Mouse (Mus musculus) right cerebral cortex, adult 18-20 months (tissue): ENCODE results near the gene Phpt1.
"Not testable (repeated sequence)": the region's sequence is repeated elsewhere in the genome, so short reads cannot be mapped to it uniquely, and the experiment has no call there.

Experiments used
- DNase-seq: peaks from one replicate; pipeline ENCODE4 v3.0.0; 2022; ENCODE audit warnings: mixed read lengths

The Phpt1 gene

DNA sequence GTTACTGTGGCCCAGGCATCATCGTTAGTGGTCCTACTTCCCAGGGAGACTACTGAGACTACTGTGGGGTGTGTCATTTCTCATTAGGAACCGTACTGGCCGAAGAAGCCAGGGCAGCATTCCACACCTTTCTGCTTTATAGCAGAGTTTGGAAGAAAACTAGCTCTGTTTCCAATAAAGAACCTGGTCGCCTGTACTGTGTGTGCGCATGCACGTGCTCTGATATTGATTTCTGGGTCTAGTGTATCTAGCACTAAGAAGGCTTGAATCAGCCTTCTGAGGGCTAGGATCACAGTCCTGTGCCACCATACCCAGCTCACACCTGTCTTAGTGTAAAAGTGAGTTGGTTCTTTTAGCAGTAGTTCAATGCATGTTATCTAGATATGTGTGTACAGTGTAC is 16.2 kb downstream of the Phpt1 start:
- no peak for DNase-seq

- no peak for DNase-seq
Observed at GRCm38 (mm10) chr2:25557964-25558360, 17.1 kb downstream of the Phpt1 start.

GRCm38 (mm10) chr2:25557221-25557963 is 17.6 kb downstream of the Phpt1 start, which contains the start of gene Edf1:
TSS of gene Edf1 (plus strand) at chr2:25557847.
- DNase-seq: peak; percentile 98

DNA sequence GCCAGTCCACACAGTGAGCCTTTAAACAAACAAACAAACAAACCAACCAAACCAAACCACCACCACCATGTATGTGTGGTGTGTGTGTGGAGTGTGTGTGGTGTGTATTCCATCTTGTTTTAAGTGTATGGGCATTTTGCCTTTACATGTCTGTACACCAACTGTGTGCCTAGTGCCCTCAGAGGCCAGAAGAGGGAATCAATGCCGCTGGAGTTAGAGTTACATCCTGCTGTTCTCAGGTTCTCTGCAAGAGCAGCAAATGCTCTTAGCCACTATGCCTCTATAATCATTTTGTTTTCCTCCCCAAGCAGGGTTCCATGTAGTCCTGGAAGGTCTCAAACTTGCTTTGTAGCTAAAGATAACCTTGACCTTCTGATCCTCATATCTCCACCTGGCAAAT is 18.7 kb downstream of the Phpt1 start:
- DNase-seq: no peak

DNA sequence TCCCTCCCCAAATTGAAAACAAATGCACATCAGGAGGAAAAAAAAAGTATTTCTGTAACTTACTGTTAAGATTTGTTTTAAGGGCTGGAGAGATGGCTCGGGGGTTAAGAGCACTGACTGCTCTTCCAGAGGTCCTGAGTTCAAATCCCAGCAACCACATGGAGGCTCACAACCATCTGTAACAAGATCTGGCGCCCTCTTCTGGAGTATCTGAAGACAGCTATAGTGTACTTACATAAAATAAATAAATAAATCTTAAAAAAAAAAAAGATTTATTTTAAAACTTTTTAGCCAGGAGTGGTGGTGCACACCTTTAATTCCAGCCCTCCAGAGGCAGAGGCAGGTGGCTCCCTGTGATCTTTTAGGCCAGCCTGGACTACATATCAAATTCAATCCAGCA is 19.5 kb downstream of the Phpt1 start:
- DNase-seq: not testable (repeated sequence)

GRCm38 (mm10) chr2:25553171-25553786 is 21.7 kb downstream of the Phpt1 start:
- DNase-seq: not testable (repeated sequence)

GRCm38 (mm10) chr2:25551186-25551585 is 23.8 kb downstream of the Phpt1 start:
- no peak for DNase-seq

DNA sequence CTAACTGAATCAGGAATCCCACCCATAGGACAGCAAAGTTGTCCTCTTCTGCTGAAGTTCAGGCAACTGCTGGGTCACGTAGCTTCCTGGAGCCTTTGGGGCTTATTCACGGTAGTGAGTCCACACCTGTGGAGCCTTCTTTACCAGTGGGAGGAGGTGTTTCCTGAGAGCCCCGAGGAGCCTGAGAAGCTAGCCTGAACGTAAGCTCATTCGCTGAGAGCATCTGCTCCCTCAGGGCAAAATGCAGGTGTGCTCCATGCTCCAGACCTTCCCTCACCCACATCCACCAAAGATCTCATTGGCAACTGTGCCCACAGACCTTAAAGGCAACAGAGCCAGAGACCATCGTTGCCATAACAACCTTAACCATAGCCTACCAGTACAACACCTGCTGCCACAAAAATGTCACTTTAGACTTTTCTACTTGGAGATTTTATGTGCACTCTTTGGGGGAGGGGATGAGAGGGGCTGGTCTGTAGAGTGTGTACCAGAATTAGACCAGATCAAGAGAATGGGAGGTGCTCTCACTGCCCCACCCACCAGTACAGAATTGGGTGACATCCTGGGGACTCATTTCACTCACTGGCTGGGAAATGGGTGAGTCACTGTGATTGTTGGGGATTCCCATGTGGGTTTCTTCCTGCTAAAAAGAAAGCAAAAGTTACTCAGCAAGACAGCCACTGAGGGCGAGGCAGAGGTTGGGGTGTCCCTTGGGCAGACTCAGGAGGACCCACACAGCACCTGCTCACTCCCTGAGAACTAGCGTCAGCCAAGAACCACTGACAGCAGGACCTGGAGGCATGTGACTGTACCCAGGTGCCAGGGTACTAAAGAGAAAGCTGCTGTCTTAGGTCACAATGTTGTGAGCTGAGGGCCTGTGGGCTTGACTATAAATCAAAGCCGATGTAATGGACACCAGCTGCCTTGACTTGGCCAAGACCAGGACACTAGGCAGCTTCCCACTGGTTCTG is 25.7 kb downstream of the Phpt1 start:
- no peak for DNase-seq

DNA sequence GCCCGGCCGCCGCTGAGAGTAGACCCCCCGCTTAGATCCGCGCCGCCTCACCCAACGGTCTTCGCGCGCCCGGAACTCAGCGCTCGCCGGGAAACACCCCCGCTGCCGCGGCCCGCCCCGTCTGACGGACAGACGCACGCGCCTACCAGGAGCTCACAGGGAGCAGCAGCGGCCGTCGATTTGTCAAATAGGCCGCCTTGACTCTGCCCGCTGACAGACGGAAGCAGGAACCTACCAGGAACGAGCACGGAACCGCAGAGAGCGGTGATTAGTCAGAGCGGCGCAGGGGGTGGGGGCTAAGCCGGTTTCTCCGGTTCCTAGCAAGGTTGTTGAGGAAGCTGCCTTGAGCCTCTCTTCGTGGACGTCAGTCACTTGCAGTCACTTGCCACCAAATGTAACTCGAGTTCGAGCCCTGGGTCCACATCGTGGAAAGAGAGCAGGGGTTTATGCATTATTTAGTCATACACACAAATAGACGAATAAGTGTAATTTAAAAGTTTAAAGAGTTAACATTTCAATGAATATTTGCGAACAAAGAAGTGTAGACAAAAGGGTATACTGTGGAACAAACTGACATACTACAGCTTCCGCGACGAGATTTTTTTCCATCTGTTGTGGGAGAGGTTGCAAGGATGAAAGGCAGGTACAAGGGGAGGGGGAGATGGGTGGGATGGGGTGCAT is 28.1 kb downstream of the Phpt1 start, which contains the start of gene Traf2:
Gene Traf2 (minus strand): TSS at position 130 of the 681 bp plus-strand sequence.
- DNase-seq: peak; percentile 100

GRCm38 (mm10) chr2:25545996-25546810 is 28.8 kb downstream of the Phpt1 start:
- no peak for DNase-seq

GRCm38 (mm10) chr2:25541644-25542367 is 33.2 kb downstream of the Phpt1 start:
- no peak for DNase-seq

DNA sequence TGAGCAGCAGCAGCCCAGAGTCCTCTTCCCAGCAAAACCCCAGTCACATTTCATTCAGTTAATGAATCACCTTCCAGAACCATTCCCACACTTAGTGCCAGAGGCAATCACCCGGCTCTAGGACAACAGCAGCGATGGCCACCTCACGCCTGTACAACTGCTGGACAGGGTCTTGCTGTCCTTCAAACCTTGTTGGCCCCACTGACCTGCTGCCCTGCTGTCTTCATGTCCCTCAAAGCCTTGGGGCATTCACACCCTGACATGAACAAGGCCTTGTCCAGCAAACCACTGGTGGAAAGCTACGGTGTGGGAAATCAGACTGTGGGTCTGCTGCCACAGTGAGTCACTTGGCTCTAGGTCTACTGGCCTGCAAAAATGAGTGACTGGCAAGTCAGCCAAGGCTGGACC is 34.5 kb downstream of the Phpt1 start:
- no peak for DNase-seq

DNA sequence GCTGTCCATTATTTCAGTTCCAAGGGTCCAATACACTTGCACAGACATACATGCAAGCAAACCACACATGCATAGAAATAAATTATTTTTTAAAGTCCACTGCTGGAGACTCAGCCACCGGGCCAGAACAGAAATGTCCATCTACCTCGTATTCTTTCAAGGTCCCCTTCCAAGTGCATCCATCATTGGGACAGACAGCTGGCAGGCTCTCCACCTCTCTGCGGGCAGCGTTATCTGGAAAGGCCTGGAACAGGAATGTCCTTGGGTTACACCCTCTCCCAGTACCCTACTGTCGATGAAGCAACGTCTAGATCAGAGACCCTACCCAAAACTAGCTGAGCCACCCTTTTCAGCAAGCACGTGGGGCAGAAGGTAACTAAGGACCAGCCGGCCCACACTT is 38.5 kb downstream of the Phpt1 start:
- no peak for DNase-seq

- DNase-seq: no peak
Observed at GRCm38 (mm10) chr2:25534866-25535182, 40.2 kb downstream of the Phpt1 start.

GRCm38 (mm10) chr2:25534178-25534865 is 40.7 kb downstream of the Phpt1 start:
- peak; percentile 29 for DNase-seq

- DNase-seq: no peak
Observed at GRCm38 (mm10) chr2:25533707-25534106, 41.3 kb downstream of the Phpt1 start.

- no peak for DNase-seq
Observed at GRCm38 (mm10) chr2:25526510-25527302, 48.3 kb downstream of the Phpt1 start.
